Comparison of ENCODE assay signal across 21 mouse cellular contexts in the genomic region with DNA sequence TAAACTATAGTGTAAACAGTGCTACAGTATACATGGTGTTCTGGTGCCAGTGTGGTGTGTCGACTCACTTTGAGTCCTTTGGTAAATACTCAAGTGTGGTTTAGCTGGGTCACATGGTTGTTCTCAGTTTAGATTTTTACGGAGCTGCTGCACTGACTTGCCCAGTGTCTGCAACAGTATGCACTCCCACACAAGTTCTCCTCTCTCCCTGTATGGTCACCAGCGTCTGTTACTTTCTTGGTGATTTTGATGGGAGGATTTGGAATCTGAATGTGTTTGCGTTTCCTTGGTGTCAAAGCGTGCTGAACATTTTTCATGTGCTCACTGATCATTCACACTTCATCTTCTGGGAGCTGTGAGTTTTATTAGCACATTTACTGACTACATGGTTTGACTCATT.
DNase-seq lines count a peak whose midpoint lies in the region; ATAC-seq lines count a peak whose summit lies in the region.
"Had no signal": no experiment of that assay in that cellular context is flagged by ENCODE, and none has a peak within 500 bp of the region (broad histone marks: within the 10 kb centered on the region; RNA-seq: fewer than 3 reads in every experiment).

No protein-coding gene starts in this region.

- ATAC-seq in frontal cortex, adult (ENCODE audit: low TSS enrichment), result peak; percentile 81; the same call in 1 of the 2 replicates
- ATAC-seq: activated CD4-positive, CD25-positive, alpha-beta regulatory T cell, adult 4 months; CD4-positive, CD25-positive, alpha-beta regulatory T cell, adult 4 months; forebrain, embryonic 13.5 days; forebrain, embryonic 15.5 days; forebrain, postnatal 0 days; Patski had no signal

- no peak for DNase-seq in frontal cortex, postnatal 25 days (ENCODE audit: low spot score in 2 of 2)
- DNase-seq in layer of hippocampus, adult 9-11 months, result peak; percentile 17
- no peak for DNase-seq in layer of hippocampus, postnatal 14 days (ENCODE audit: low spot score in 2 of 2)
- DNase-seq in brain, adult 2 months (ENCODE audit: low read depth, low spot score), result peak; percentile 60
- no peak for DNase-seq in cerebellum, postnatal 36 days
- DNase-seq: adrenal gland, adult 8-10 months; adrenal gland, postnatal 14 days; adrenal gland, postnatal 36 days; B cell, adult 2 months; cerebellum, adult 11 months; cerebellum, adult 18-20 months; cerebellum, adult 8-10 months; cerebellum, adult 9-11 months; cerebellum, postnatal 14 days; forebrain, postnatal 0 days had no signal

Comparison
In these comparisons a context has a peak if more than half of its experiments do, and no peak if none do; other contexts are left out.
1. DNase-seq: peak in layer of hippocampus, adult 9-11 months (single experiment) and brain, adult 2 months (single experiment); none in frontal cortex, postnatal 25 days (0 of 2), layer of hippocampus, postnatal 14 days (0 of 2) and cerebellum, postnatal 36 days (0 of 2).